Mouse (Mus musculus) liver, embryonic 12.5 days (tissue): ENCODE measurements around the gene Disc1. TPM values are rescaled to one million over a fixed set of nuclear protein-coding genes. Genes with fewer than 3 reads are reported as not detected.

ENCODE experiments used
- ATAC-seq: fragments of 200-750 bp; cut with Nextera tagmentation; 2 replicates; pipeline ENCODE4 v1.8.0; 2017; ENCODE audit warnings: moderate number of reproducible peaks, mild to moderate bottlenecking, moderate library complexity
- H3K27ac ChIP-seq: fragments of 300-500 bp; sonication (generic); 2 replicates; pipeline ENCODE4 v1.5.1; 2016; ENCODE audit warnings: mild to moderate bottlenecking
- H3K27me3 ChIP-seq: fragments of 300-500 bp; sonication (generic); replicated peaks from 2 replicates; pipeline ENCODE4 v1.6.1; 2016; ENCODE audit warnings: mild to moderate bottlenecking, moderate library complexity
- H3K36me3 ChIP-seq: fragments of 300-500 bp; sonication (generic); 2 replicates; pipeline ENCODE4 v1.6.1; 2016; ENCODE audit warnings: mild to moderate bottlenecking, moderate library complexity
- H3K4me1 ChIP-seq: fragments of 300-500 bp; sonication (generic); 2 replicates; pipeline ENCODE4 v1.6.1; 2016
- H3K4me2 ChIP-seq: fragments of 300-500 bp; sonication (generic); 2 replicates; pipeline ENCODE4 v1.6.1; 2016; ENCODE audit warnings: mild to moderate bottlenecking, moderate library complexity
- H3K4me3 ChIP-seq: fragments of 300-500 bp; sonication (generic); 2 replicates; pipeline ENCODE4 v1.5.1; 2016; ENCODE audit warnings: mild to moderate bottlenecking, moderate library complexity
- H3K9ac ChIP-seq: fragments of 300-500 bp; sonication (generic); 2 replicates; pipeline ENCODE4 v1.6.1; 2016; ENCODE audit warnings: mild to moderate bottlenecking, moderate library complexity
- H3K9me3 ChIP-seq: fragments of 300-500 bp; sonication (generic); replicated peaks from 2 replicates; pipeline ENCODE4 v1.6.1; 2016; ENCODE audit warnings: mild to moderate bottlenecking, moderate library complexity
- WGBS: fragments of 180-500 bp; shearing (Covaris S2); methylation state at CpG from one replicate; pipeline ENCODE4 v1.1.7; 2016; ENCODE audit not compliant: insufficient replicate concordance; 5-methylcytosine and 5-hydroxymethylcytosine counted together
- microRNA-seq: library from miRNA; unstranded; fragments of <30 nt; microRNA quantifications from one replicate; pipeline ENCODE4, GENCODE M21; 2017
- polyA plus RNA-seq: library from polyadenylated mRNA; unstranded; fragments of >200 nt; fragmentation: Nextera tagmentation; extraction: Ambion mirVana; gene quantifications from 2 replicates; pipeline ENCODE4 v1.2.1, GENCODE M21; 2016

Gene Disc1
- polyA plus RNA-seq, 1 experiment from 2014 or later: 0.56 TPM

GRCm38 (mm10) chr8:125287841-125288341, 233.9 kb downstream of the Disc1 start:
- no peaks in the 10 kb centered on the region for H3K36me3 ChIP-seq
- WGBS: 45% methylated on average over 7 of the region's 7 CpGs
- H3K27ac ChIP-seq: no peak overlapping the region
- ATAC-seq: no peak
- peaks cover 4% of the 10 kb centered on the region for H3K4me1 ChIP-seq
- no peak overlapping the region for H3K4me3 ChIP-seq
- H3K9me3 ChIP-seq: no peaks in the 10 kb centered on the region
- no peaks in the 10 kb centered on the region for H3K27me3 ChIP-seq
- H3K9ac ChIP-seq: no peak overlapping the region
- H3K4me2 ChIP-seq: no peak overlapping the region

GRCm38 (mm10) chr8:125291506-125291905, 237.5 kb downstream of the Disc1 start:
- Histone ChIP-seq H3K27ac (no peak overlapping the region), H3K4me2 (no peak overlapping the region), H3K9me3 (no peaks in the 10 kb centered on the region), H3K4me3 (no peak overlapping the region), H3K9ac (no peak overlapping the region), H3K36me3 (no peaks in the 10 kb centered on the region), H3K4me1 (no peaks in the 10 kb centered on the region; the same call in 1 of the 2 replicates), H3K27me3 (no peaks in the 10 kb centered on the region)
- ATAC-seq: no peak
- 70% methylated on average over 10 of the region's 10 CpGs for WGBS

GRCm38 (mm10) chr8:125291932-125292717, 238.1 kb downstream of the Disc1 start:
- no peak overlapping the region for H3K4me2 ChIP-seq
- H3K36me3 ChIP-seq: no peaks in the 10 kb centered on the region
- no peak for ATAC-seq
- H3K4me1 ChIP-seq: no peaks in the 10 kb centered on the region; the same call in 1 of the 2 replicates
- no peak overlapping the region for H3K9ac ChIP-seq
- WGBS: 77% methylated on average over 22 of the region's 22 CpGs
- H3K4me3 ChIP-seq: no peak overlapping the region
- no peak overlapping the region for H3K27ac ChIP-seq
- H3K9me3 ChIP-seq: no peaks in the 10 kb centered on the region
- H3K27me3 ChIP-seq: 0 out of 2 replicates have a peak, but pooled peaks cover under 1% of the 10 kb centered on the region

GRCm38 (mm10) chr8:125292933-125293591, 239.1 kb downstream of the Disc1 start:
- 51% methylated on average over 8 of the region's 8 CpGs for WGBS
- Histone ChIP-seq H3K27me3 (0 out of 2 replicates have a peak, but pooled peaks cover 3% of the 10 kb centered on the region), H3K36me3 (no peaks in the 10 kb centered on the region), H3K9me3 (no peaks in the 10 kb centered on the region), H3K9ac (no peak overlapping the region), H3K4me1 (no peaks in the 10 kb centered on the region), H3K27ac (no peak overlapping the region), H3K4me2 (no peak overlapping the region), H3K4me3 (no peak overlapping the region)
- ATAC-seq: no peak

- H3K9ac ChIP-seq: no peak overlapping the region
- ATAC-seq: no peak
- H3K27me3 ChIP-seq: 0 out of 2 replicates have a peak, but pooled peaks cover 3% of the 10 kb centered on the region
- H3K4me3 ChIP-seq: no peak overlapping the region
- H3K36me3 ChIP-seq: no peaks in the 10 kb centered on the region
- H3K27ac ChIP-seq: no peak overlapping the region
- no peak overlapping the region for H3K4me2 ChIP-seq
- H3K4me1 ChIP-seq: no peaks in the 10 kb centered on the region
- no peaks in the 10 kb centered on the region; the same call in 1 of the 2 replicates for H3K9me3 ChIP-seq
- WGBS: 52% methylated on average over 4 of the region's 4 CpGs
These were observed 245.3 kb downstream of the Disc1 start for GRCm38 (mm10) chr8:125299248-125299647.

- no peak overlapping the region for H3K9ac ChIP-seq
- no peaks in the 10 kb centered on the region for H3K4me1 ChIP-seq
- H3K27me3 ChIP-seq: 0 out of 2 replicates have a peak, but pooled peaks cover 3% of the 10 kb centered on the region
- H3K4me3 ChIP-seq: no peak overlapping the region
- H3K27ac ChIP-seq: no peak overlapping the region
- ATAC-seq: no peak
- WGBS: 65% methylated on average over 8 of the region's 8 CpGs
- no peaks in the 10 kb centered on the region for H3K36me3 ChIP-seq
- peaks cover 8% of the 10 kb centered on the region; the same call in 1 of the 2 replicates for H3K9me3 ChIP-seq
- H3K4me2 ChIP-seq: no peak overlapping the region
These were observed 248.0 kb downstream of the Disc1 start for GRCm38 (mm10) chr8:125301931-125302361.

GRCm38 (mm10) chr8:125306665-125307064, 252.7 kb downstream of the Disc1 start:
- Histone ChIP-seq H3K36me3 (no peaks in the 10 kb centered on the region), H3K4me2 (no peak overlapping the region), H3K27me3 (no peaks in the 10 kb centered on the region; the same call in 1 of the 2 replicates), H3K4me3 (no peak overlapping the region), H3K9ac (no peak overlapping the region), H3K27ac (no peak overlapping the region), H3K4me1 (no peaks in the 10 kb centered on the region), H3K9me3 (peaks cover 8% of the 10 kb centered on the region; the same call in 1 of the 2 replicates)
- 73% methylated on average over 10 of the region's 10 CpGs for WGBS
- ATAC-seq: no peak

GRCm38 (mm10) chr8:125309985-125310384, 256.0 kb downstream of the Disc1 start:
- Histone ChIP-seq H3K4me3 (no peak overlapping the region), H3K27ac (no peak overlapping the region), H3K36me3 (no peaks in the 10 kb centered on the region), H3K4me1 (no peaks in the 10 kb centered on the region), H3K9ac (no peak overlapping the region), H3K9me3 (0 out of 2 replicates have a peak, but pooled peaks cover 3% of the 10 kb centered on the region), H3K27me3 (peaks cover 24% of the 10 kb centered on the region; the same call in 1 of the 2 replicates), H3K4me2 (no peak overlapping the region)
- WGBS: 73% methylated on average over 14 of the region's 14 CpGs
- no peak for ATAC-seq

Small RNA genes within 50 kb of the gene (microRNA-seq; reads per million reads assigned to microRNA genes)
- not detected for gene Gm22197

Other genes starting within 250 kb of the Disc1 start
- 62.3 and 66.2 TPM in 2 replicates for gene Gnpat, start 191.2 kb upstream of the Disc1 start, polyA plus RNA-seq
- 39.6 and 40.8 TPM in 2 replicates for gene 2810004N23Rik, start 191.1 kb upstream of the Disc1 start, polyA plus RNA-seq
- gene Exoc8, start 156.5 kb upstream of the Disc1 start, polyA plus RNA-seq: 9.4 and 10.5 TPM in 2 replicates
- 11.1 and 12.4 TPM in 2 replicates for gene Sprtn, start 156.3 kb upstream of the Disc1 start, polyA plus RNA-seq
- 4.3 TPM in 2 replicates for gene Egln1, start 104.9 kb upstream of the Disc1 start, polyA plus RNA-seq
- gene Tsnax, start 41.2 kb upstream of the Disc1 start, polyA plus RNA-seq: 71.4 TPM in 2 replicates